Mouse (Mus musculus): ENCODE measurements around the gene Smagp.

DNA sequence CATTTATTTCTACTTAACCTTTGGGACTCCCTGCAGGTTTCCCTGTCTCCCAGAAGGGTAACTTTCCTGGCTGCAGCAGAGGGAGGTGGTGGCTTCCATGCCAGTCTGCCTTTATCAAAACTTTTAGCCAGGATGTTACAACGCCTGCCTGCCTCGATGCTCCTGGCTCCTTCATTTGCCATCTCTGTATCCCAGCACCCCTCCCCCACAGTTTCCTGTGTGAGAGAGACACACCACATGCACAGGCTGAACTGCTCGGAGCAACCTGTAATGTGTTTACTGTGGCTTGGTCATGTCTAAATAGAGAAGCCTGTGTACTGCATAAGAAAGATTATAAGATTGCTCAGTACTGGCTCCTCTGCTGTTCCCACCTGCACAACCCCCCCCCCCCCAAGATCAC, 43.6 kb upstream of the Smagp start:
- TF ChIP-seq POLR2A (IDR thresholded peaks at IDR 0.05; ENCODE audit: borderline replicate concordance, insufficient read depth, low read length) (no peak), CTCF (IDR thresholded peaks at IDR 0.05; ENCODE audit: borderline replicate concordance, insufficient read depth, low read depth, low read length) (no peak)

Data from cerebellum, adult 2 months (tissue).